Mouse (Mus musculus) thymus, postnatal 0 days (tissue): Measurements from ENCODE around the gene Slc5a8. TPM values are rescaled to one million over a fixed set of nuclear protein-coding genes. Genes with fewer than 3 reads are reported as not detected.

Experiments used
- DNase-seq: peaks from one replicate; pipeline ENCODE4 v3.0.0-alpha.2; 2015; ENCODE audit warnings: low spot score
- polyA plus RNA-seq: library from polyadenylated mRNA; unstranded; fragments of >200 nt; fragmentation: Nextera tagmentation; extraction: Ambion mirVana; gene quantifications from 2 replicates; pipeline ENCODE4 v1.2.1, GENCODE M21; 2015

The Slc5a8 gene
- polyA plus RNA-seq, 1 experiment from 2014 or later, result 0.70 TPM

- DNase-seq, result no peak
These were observed 93.1 kb downstream of the Slc5a8 start for GRCm38 (mm10) chr10:88978932-88979331.

Other genes starting within 250 kb of the Slc5a8 start
- 12.0 and 16.3 TPM in 2 replicates for gene Spic, start 201.0 kb upstream of the Slc5a8 start, polyA plus RNA-seq
- gene Arl1, start 155.1 kb upstream of the Slc5a8 start, polyA plus RNA-seq, result 114 and 124 TPM in 2 replicates
- 9.5 and 9.8 TPM in 2 replicates for gene Utp20, start 59.2 kb upstream of the Slc5a8 start, polyA plus RNA-seq